Mouse (Mus musculus) forebrain, embryonic 10.5 days (tissue): ENCODE data around the gene Klhdc2. TPM values are rescaled to one million over a fixed set of nuclear protein-coding genes. Genes with fewer than 3 reads are reported as not detected.
A peak's percentile ranks its signal among the peaks of the same experiment; 100 is the strongest.

Experiments
- DNase-seq: peaks from one replicate; pipeline ENCODE4 v3.0.0-alpha.2; 2017; ENCODE audit warnings: low spot score; ENCODE audit errors: extremely low spot score
- H3K27ac ChIP-seq: fragments of 300-500 bp; sonication (generic); 2 replicates; pipeline ENCODE4 v1.5.1; 2016; ENCODE audit warnings: mild to moderate bottlenecking
- H3K27me3 ChIP-seq: fragments of 300-500 bp; sonication (generic); 2 replicates; pipeline ENCODE4 v1.6.1; 2016; ENCODE audit warnings: mild to moderate bottlenecking; ENCODE audit not compliant: poor library complexity, severe bottlenecking
- H3K36me3 ChIP-seq: fragments of 300-500 bp; sonication (generic); replicated peaks from 2 replicates; pipeline ENCODE4 v1.6.1; 2016; ENCODE audit warnings: mild to moderate bottlenecking, moderate library complexity
- H3K4me1 ChIP-seq: fragments of 300-500 bp; sonication (generic); 2 replicates; pipeline ENCODE4 v1.6.1; 2016
- H3K4me3 ChIP-seq: fragments of 300-500 bp; sonication (generic); 2 replicates; pipeline ENCODE4 v1.5.1; 2016; ENCODE audit warnings: mild to moderate bottlenecking, moderate library complexity
- H3K9me3 ChIP-seq: fragments of 300-500 bp; sonication (generic); 2 replicates; pipeline ENCODE4 v1.6.1; 2016; ENCODE audit warnings: mild to moderate bottlenecking, moderate library complexity
- WGBS: fragments of 180-500 bp; shearing (Covaris S2); methylation state at CpG from one replicate; pipeline ENCODE4 v1.1.7; 2016; 5-methylcytosine and 5-hydroxymethylcytosine counted together
- polyA plus RNA-seq: library from polyadenylated mRNA; unstranded; fragments of >200 nt; fragmentation: Nextera tagmentation; extraction: Ambion mirVana; gene quantifications from 2 replicates; pipeline ENCODE4 v1.2.1, GENCODE M21; 2016

Klhdc2 gene
- polyA plus RNA-seq, 1 experiment from 2014 or later, result 198 TPM

DNA sequence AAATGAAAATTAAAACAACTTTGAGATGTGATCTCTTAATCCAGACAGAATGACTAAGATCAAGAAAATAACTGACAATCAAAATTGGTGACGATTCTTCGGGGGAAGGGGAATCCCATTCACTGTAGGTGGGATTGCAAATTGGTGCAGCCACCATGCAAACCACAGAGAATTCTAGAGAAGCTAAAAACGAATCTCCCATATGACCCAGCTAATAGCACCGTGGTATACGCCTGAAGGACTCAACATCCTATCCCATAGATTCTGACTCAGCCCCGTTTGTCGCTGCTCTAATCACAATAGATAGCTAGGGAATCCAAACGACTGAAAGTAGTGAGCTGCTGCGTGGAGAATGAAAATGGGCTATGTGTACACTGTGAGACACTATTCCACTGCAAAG is 7.8 kb upstream of the Klhdc2 start:
- WGBS, result 84% methylated on average over 9 of the region's 9 CpGs
- DNase-seq, result no peak
- Histone ChIP-seq H3K9me3 (no peaks in the 10 kb centered on the region), H3K4me1 (no peaks in the 10 kb centered on the region), H3K4me3 (no peak overlapping the region), H3K27ac (no peak overlapping the region), H3K27me3 (no peaks in the 10 kb centered on the region), H3K36me3 (no peaks in the 10 kb centered on the region)

GRCm38 (mm10) chr12:69292401-69292800 is 4.1 kb upstream of the Klhdc2 start:
- H3K4me1 ChIP-seq, result peaks cover 7% of the 10 kb centered on the region
- no peak for DNase-seq
- no peaks in the 10 kb centered on the region for H3K36me3 ChIP-seq
- H3K9me3 ChIP-seq, result no peaks in the 10 kb centered on the region
- no peak overlapping the region for H3K4me3 ChIP-seq
- no peak overlapping the region for H3K27ac ChIP-seq
- 92% methylated on average over 6 of the region's 6 CpGs for WGBS
- H3K27me3 ChIP-seq, result no peaks in the 10 kb centered on the region

DNA sequence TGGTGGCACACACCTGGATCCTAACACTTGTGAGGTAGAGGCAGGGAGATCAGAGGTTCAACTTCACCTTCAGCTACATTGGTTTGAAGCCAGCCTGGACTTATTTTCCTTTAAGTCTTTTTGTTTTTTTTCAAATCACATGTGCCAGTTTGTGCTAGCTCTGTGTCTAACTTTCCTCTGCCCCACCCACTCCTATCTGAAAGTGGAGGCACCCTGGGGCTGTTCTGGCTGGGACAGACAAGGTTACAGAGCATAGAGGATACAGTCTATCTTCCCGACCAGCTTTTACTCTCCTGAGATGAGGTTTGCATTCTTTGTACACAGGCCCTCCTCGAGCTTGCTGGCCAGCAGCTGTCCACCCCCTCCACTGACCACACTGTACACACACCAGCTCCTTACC is 2.7 kb upstream of the Klhdc2 start:
- Histone ChIP-seq H3K36me3 (peaks cover 7% of the 10 kb centered on the region), H3K9me3 (no peaks in the 10 kb centered on the region), H3K27ac (0 out of 2 replicates have a peak overlapping the region, but pooled peaks have one; percentile 30), H3K4me1 (peaks cover 19% of the 10 kb centered on the region), H3K27me3 (no peaks in the 10 kb centered on the region), H3K4me3 (no peak overlapping the region)
- DNase-seq, result no peak
- 69% methylated on average over 2 of the region's 2 CpGs for WGBS

- no peaks in the 10 kb centered on the region for H3K27me3 ChIP-seq
- no peak for DNase-seq
- peaks cover 18% of the 10 kb centered on the region for H3K36me3 ChIP-seq
- peaks cover 30% of the 10 kb centered on the region for H3K4me1 ChIP-seq
- 91% methylated on average over 2 of the region's 2 CpGs for WGBS
- no peak overlapping the region for H3K27ac ChIP-seq
- no peak overlapping the region for H3K4me3 ChIP-seq
- no peaks in the 10 kb centered on the region for H3K9me3 ChIP-seq
These were observed 1.5 kb upstream of the Klhdc2 start for GRCm38 (mm10) chr12:69294936-69295335.

DNA sequence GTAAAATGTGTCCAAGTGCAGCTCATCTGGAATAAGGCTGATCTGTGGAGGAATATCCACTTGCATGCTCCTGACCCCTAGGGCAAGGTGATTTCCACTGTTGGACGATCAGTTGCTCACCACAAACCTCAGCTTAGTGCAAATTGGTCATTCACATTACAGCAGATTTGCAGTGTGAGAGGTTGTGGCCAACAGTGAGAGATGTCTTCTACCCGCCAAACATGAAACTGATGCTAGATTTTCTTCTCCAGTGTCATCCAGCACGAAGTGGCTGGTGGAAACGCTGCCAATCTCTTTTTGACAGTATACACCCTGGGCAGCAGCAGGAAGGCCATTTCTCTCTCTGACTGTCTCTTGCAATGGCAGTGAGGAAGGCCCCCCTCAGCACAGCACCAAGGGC is 830 bp upstream of the Klhdc2 start:
- no peak for DNase-seq
- Histone ChIP-seq H3K27ac (peak overlapping the region; percentile 98), H3K4me3 (peak overlapping the region; percentile 90; the same call in 1 of the 2 replicates), H3K9me3 (no peaks in the 10 kb centered on the region), H3K27me3 (no peaks in the 10 kb centered on the region), H3K36me3 (peaks cover 25% of the 10 kb centered on the region), H3K4me1 (peaks cover 31% of the 10 kb centered on the region)
- WGBS, result 88% methylated on average over 4 of the region's 4 CpGs

- Histone ChIP-seq H3K36me3 (peaks cover 44% of the 10 kb centered on the region), H3K4me1 (peaks cover 31% of the 10 kb centered on the region), H3K9me3 (no peaks in the 10 kb centered on the region), H3K27ac (peak overlapping the region; percentile 98), H3K27me3 (no peaks in the 10 kb centered on the region), H3K4me3 (peak overlapping the region; percentile 90)
- WGBS, result 23% methylated on average over 20 of the region's 20 CpGs
- DNase-seq, result no peak
These were observed 1.1 kb downstream of the Klhdc2 start for GRCm38 (mm10) chr12:69297411-69298150.

DNA sequence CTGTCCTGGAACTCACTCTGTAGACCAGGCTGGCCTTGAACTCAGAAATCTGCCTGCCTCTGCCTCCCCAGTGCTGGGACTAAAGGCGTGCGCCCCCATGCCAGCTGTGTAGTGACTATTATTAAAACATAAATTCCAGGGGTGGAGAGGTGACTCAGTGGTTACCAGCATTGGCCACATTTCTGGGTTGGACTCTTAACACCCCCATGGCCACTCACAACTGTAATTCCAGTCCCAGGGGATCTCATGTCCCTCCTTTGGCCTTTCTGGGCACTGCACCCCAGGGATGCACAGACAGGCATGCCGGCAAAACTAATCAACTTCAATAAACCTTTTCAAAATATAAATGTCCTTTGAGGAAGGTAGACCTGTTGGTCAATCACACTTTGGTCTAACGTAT is 1.8 kb downstream of the Klhdc2 start:
- WGBS, result 96% methylated on average over 4 of the region's 4 CpGs
- no peaks in the 10 kb centered on the region for H3K27me3 ChIP-seq
- peak overlapping the region; percentile 90 for H3K4me3 ChIP-seq
- DNase-seq, result no peak
- no peak overlapping the region for H3K27ac ChIP-seq
- peaks cover 51% of the 10 kb centered on the region for H3K36me3 ChIP-seq
- no peaks in the 10 kb centered on the region for H3K9me3 ChIP-seq
- peaks cover 31% of the 10 kb centered on the region for H3K4me1 ChIP-seq

DNA sequence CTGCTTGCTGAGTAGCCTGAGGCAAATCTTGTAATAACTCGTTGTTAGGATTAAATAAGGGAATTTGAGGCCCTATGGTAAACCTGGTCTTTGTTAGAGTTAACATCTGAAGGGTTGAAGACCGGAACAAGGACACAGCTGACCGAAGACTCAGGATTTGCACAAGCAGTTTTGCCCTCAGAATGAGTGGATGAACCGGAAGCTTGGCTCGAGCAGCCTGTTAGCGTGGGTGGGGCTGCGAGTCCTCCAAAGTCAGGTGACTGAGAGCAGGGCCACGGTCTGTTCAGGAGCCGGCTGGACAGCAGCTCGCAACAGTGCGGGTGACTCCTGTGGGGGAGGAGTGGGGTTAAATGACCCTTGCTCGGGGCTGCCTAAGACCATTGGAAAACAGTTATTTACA is 2.8 kb downstream of the Klhdc2 start:
- 69% methylated on average over 12 of the region's 12 CpGs for WGBS
- H3K4me1 ChIP-seq, result peaks cover 31% of the 10 kb centered on the region
- peaks cover 61% of the 10 kb centered on the region for H3K36me3 ChIP-seq
- no peak overlapping the region for H3K27ac ChIP-seq
- no peaks in the 10 kb centered on the region for H3K9me3 ChIP-seq
- no peak for DNase-seq
- H3K27me3 ChIP-seq, result no peaks in the 10 kb centered on the region
- peak overlapping the region; percentile 90; the same call in 1 of the 2 replicates for H3K4me3 ChIP-seq

DNA sequence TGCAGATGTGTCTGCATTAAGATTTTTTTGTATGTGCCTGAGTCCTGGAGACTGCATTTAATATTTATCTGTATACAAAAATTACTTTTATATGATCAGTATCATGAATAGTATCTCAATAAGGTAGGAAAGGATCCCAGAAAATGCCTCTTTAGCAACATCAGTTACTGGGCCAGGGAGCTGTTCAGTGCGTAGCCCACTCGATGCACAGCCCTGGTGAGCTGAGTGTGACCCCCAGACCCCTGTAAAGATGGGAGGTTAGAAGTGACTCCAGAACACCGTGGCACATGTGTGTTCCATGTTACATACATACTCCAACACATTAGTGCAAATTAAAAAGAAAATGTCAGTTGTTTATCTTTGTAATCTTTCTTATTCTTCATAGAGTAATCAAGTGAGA is 3.4 kb downstream of the Klhdc2 start:
- WGBS, result 89% methylated on average over 3 of the region's 3 CpGs
- Histone ChIP-seq H3K36me3 (peaks cover 67% of the 10 kb centered on the region), H3K4me1 (peaks cover 31% of the 10 kb centered on the region), H3K9me3 (no peaks in the 10 kb centered on the region), H3K4me3 (no peak overlapping the region), H3K27me3 (no peaks in the 10 kb centered on the region), H3K27ac (no peak overlapping the region)
- no peak for DNase-seq

DNA sequence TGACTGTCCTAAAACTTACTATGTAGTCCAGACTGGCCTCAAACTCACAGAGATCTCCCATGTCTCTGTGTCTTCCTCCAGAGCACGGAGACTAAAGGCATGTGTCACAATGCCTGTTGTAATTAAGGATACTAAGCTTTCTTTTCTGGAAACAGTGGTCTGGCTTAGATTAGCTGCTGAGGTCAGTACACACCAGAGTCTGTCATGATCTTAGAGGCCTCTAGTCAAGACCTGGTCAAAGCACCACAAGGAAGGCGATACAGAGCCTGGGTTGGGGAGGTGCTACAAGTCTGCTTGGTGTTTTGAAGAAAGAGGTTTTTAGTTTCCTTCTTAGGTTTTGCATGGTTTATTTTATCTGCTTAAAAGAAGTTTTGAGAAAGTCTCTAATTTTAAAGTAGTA is 3.9 kb downstream of the Klhdc2 start:
- Histone ChIP-seq H3K36me3 (peaks cover 72% of the 10 kb centered on the region), H3K27me3 (no peaks in the 10 kb centered on the region), H3K9me3 (no peaks in the 10 kb centered on the region), H3K4me3 (no peak overlapping the region), H3K4me1 (peaks cover 31% of the 10 kb centered on the region), H3K27ac (no peak overlapping the region)
- no peak for DNase-seq
- WGBS, result 77% methylated on average over 2 of the region's 2 CpGs

GRCm38 (mm10) chr12:69302171-69302570 is 5.7 kb downstream of the Klhdc2 start:
- H3K36me3 ChIP-seq, result peaks cover 90% of the 10 kb centered on the region
- H3K9me3 ChIP-seq, result no peaks in the 10 kb centered on the region
- no peak overlapping the region for H3K27ac ChIP-seq
- no peak for DNase-seq
- H3K4me1 ChIP-seq, result peaks cover 24% of the 10 kb centered on the region
- no peak overlapping the region for H3K4me3 ChIP-seq
- no peaks in the 10 kb centered on the region for H3K27me3 ChIP-seq
- WGBS, result 95% methylated on average over 12 of the region's 12 CpGs

GRCm38 (mm10) chr12:69304051-69304450 is 7.6 kb downstream of the Klhdc2 start:
- 96% methylated on average over 2 of the region's 2 CpGs for WGBS
- Histone ChIP-seq H3K4me1 (peaks cover 9% of the 10 kb centered on the region), H3K4me3 (no peak overlapping the region), H3K27ac (no peak overlapping the region), H3K36me3 (peaks cover 100% of the 10 kb centered on the region), H3K9me3 (no peaks in the 10 kb centered on the region), H3K27me3 (no peaks in the 10 kb centered on the region)
- no peak for DNase-seq

DNA sequence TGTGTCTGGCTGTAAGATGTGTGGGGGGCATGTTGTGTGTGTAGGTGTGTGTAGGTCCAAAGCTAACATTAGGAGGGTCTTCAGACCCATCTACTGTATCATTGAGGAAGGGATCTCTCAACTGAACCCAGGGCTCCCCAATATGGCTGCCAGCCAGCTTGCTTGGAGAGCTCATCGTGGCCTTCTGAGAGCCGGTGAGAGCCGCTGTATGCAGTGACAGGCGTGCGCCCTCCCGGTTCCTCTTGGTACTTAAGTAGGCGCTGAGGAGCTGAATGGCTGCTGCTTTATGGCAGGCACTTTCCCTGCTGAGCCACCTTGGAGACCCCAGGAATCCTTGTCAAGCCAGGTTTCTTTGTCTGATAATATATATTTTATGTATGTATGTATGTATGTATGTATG is 9.9 kb downstream of the Klhdc2 start:
- no peaks in the 10 kb centered on the region for H3K27me3 ChIP-seq
- H3K36me3 ChIP-seq, result peaks cover 100% of the 10 kb centered on the region
- no peaks in the 10 kb centered on the region for H3K4me1 ChIP-seq
- no peak for DNase-seq
- no peak overlapping the region for H3K27ac ChIP-seq
- no peak overlapping the region for H3K4me3 ChIP-seq
- WGBS, result 94% methylated on average over 7 of the region's 7 CpGs
- no peaks in the 10 kb centered on the region for H3K9me3 ChIP-seq
